Mouse (Mus musculus) G1E (cell line): ENCODE measurements around the gene Gm20683.

Source experiments
- CTCF ChIP-seq: IDR thresholded peaks from 2 replicates; pipeline ENCODE4 v1.5.1; 2012; ENCODE audit warnings: low read depth, low read length, inconsistent platforms, mixed read lengths
- TAL1 ChIP-seq: conservative IDR thresholded peaks from 2 replicates; pipeline ENCODE4 v1.6.1; 2012; ENCODE audit warnings: low read depth, low read length, inconsistent platforms, mixed read lengths

DNA sequence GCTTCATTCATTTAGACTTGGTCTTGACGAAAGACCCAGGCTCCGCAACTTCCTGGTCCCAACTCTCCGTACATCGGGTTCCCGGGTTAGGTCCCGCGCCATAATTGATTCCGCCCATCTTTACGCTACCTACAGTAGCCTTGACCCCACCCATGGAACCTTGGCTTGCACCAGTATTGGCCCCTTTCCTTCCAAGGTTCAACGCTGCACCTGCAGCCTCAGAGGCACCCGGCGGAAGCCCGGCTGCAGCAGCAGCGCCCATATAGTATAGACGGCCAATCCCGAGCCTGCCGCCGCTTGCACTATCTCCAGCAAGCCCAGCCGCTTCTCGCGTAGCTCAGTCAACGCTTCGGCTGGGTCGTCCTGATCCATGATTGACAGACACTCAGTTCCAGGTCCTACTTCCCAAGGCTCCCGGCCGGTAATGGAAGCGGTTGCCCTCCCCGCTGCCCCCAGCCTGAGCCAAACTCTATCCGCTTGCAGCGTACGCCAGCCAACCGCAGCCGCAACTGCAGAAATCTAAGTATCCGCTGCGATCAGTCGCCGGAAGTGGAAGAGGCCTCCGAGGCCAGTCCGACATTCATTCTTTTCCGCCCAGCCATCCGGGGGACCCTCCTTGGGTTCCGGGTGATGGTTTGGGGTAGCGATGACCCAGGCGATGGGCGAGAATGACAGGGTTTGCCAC is 49.6 kb downstream of the Gm20683 start:
- TF ChIP-seq CTCF, result no peak
- no peak for TF ChIP-seq TAL1
